ENCODE assay signal across 7 mouse cellular contexts in the genomic region with DNA sequence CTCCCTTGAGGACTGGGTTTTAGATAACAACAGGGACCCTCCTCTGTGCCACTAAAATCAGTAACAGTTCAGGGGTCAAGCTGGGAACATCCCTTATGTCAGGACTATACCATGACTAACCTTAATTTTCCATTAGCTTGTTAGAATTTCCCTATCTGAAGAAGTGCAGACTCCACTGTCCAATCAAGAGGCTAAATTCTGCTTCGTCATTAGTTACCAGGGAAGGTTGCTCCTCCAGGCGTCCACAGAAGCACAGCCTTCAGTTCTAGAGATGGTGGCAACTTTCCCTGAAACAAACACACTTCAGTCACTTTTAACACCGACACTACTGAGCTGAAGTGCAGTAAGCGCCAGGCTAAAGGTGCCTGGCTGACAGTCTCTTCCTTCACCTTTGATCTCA. TPM values are rescaled to one million over a fixed set of nuclear protein-coding genes. Genes with fewer than 3 reads are reported as not detected.
DNase-seq lines count a peak whose midpoint lies in the region; ATAC-seq lines count a peak whose summit lies in the region.

No protein-coding gene starts in this region.

- WGBS in kidney, embryonic 14.5 days, result 7% methylated on average over 4 of the region's 4 CpGs

- H3K27me3 ChIP-seq in kidney, embryonic 14.5 days (ENCODE audit: control insufficient read depth, insufficient read depth, low read length), result no peaks in the 10 kb centered on the region

- no peak overlapping the region for H3K9ac ChIP-seq in kidney, embryonic 14.5 days (ENCODE audit: low read depth, low read length)

- H3K4me2 ChIP-seq in kidney, embryonic 14.5 days (replicated peaks; ENCODE audit: low read depth, low read length), result no peak overlapping the region

- no peaks in the 10 kb centered on the region for H3K36me3 ChIP-seq in kidney, embryonic 14.5 days (ENCODE audit: control insufficient read depth, insufficient read depth, low read length)

- no peak overlapping the region for H3K4me3 ChIP-seq in kidney, embryonic 14.5 days (ENCODE audit: low read length)

- no peak overlapping the region for H3K27ac ChIP-seq in kidney, embryonic 14.5 days (ENCODE audit: low read depth, low read length)

- H3K9me3 ChIP-seq in kidney, embryonic 14.5 days (ENCODE audit: control insufficient read depth, low read length), result no peaks in the 10 kb centered on the region

- H3K4me1 ChIP-seq in kidney, embryonic 14.5 days (ENCODE audit: control insufficient read depth, insufficient read depth, low read length), result peaks cover 3% of the 10 kb centered on the region; the same call in 1 of the 2 replicates

- peak; percentile 91 for ATAC-seq in frontal cortex, adult (ENCODE audit: low TSS enrichment)
- peak; percentile 18; the same call in 1 of the 2 replicates for ATAC-seq in kidney, embryonic 14.5 days (ENCODE audit: low FRiP score, low TSS enrichment)

- DNase-seq in urinary bladder, postnatal 14 days (ENCODE audit: low spot score), result peak; percentile 65
- no peak for DNase-seq in urinary bladder, adult 2 months (ENCODE audit: low spot score)
- DNase-seq in adrenal gland, postnatal 14 days, result peak; percentile 77
- peak; percentile 84 to 89 for DNase-seq in lung, adult 18-20 months
- DNase-seq in skeletal muscle tissue, adult 2 months (ENCODE audit: low read depth, low spot score), result peak; percentile 80

RNA-seq across cellular contexts. Expression of gene H2-Eb1, which starts 0.9 kb away (rescaled TPM):
- polyA plus RNA-seq in urinary bladder, adult 2 months (2012; rRNA removed), result 248 and 252 TPM in 2 replicates
- 22.8 and 92.3 TPM in 2 replicates for total RNA-seq in adrenal gland, postnatal 14 days (2021)
- polyA plus RNA-seq in kidney, embryonic 14.5 days (2014; fragmentation: Nextera tagmentation; extraction: Ambion mirVana), result 5.9 and 7.1 TPM in 2 replicates

RNA-seq across cellular contexts. Expression of gene H2-Aa, which starts 17.1 kb away (rescaled TPM):
- polyA plus RNA-seq in urinary bladder, adult 2 months (2012; rRNA removed), result 281 and 288 TPM in 2 replicates
- 21.7 and 108 TPM in 2 replicates for total RNA-seq in adrenal gland, postnatal 14 days (2021)
- 2.7 TPM in 2 replicates for polyA plus RNA-seq in kidney, embryonic 14.5 days (2014; fragmentation: Nextera tagmentation; extraction: Ambion mirVana)

RNA-seq across cellular contexts. Expression of gene H2-Eb2, which starts 20.7 kb away (rescaled TPM):
- polyA plus RNA-seq in urinary bladder, adult 2 months (2012; rRNA removed), result 0.09 and 0.18 TPM in 2 replicates
- total RNA-seq in adrenal gland, postnatal 14 days (2021), result 1.1 TPM in 1 of 2 replicates, not detected in the other
- 0.09 TPM in 1 of 2 replicates, not detected in the other for polyA plus RNA-seq in kidney, embryonic 14.5 days (2014; fragmentation: Nextera tagmentation; extraction: Ambion mirVana)

RNA-seq across cellular contexts. Expression of gene H2-Ab1, which starts 47.3 kb away (rescaled TPM):
- polyA plus RNA-seq in urinary bladder, adult 2 months (2012; rRNA removed), result 251 and 267 TPM in 2 replicates
- total RNA-seq in adrenal gland, postnatal 14 days (2021), result 19.8 and 71.0 TPM in 2 replicates
- polyA plus RNA-seq in kidney, embryonic 14.5 days (2014; fragmentation: Nextera tagmentation; extraction: Ambion mirVana), result 21.7 and 22.9 TPM in 2 replicates

RNA-seq across cellular contexts. Expression of gene Btnl2, which starts 49.9 kb away (rescaled TPM):
- 0.28 and 0.40 TPM in 2 replicates for polyA plus RNA-seq in urinary bladder, adult 2 months (2012; rRNA removed)
- total RNA-seq in adrenal gland, postnatal 14 days (2021), result 0.26 and 0.64 TPM in 2 replicates
- 0.14 TPM in 1 of 2 replicates, not detected in the other for polyA plus RNA-seq in kidney, embryonic 14.5 days (2014; fragmentation: Nextera tagmentation; extraction: Ambion mirVana)

Comparison
In these comparisons a context has a peak if more than half of its experiments do, and no peak if none do; other contexts are left out.
1. RNA of gene H2-Eb1, which starts 0.9 kb away (polyA plus RNA-seq): 248 to 252 TPM in urinary bladder, adult 2 months; 5.9 to 7.1 TPM in kidney, embryonic 14.5 days; every median in the first group is over 10 times any median in the second.
2. RNA of gene H2-Aa, which starts 17.1 kb away (polyA plus RNA-seq): 281 to 288 TPM in urinary bladder, adult 2 months; 2.7 TPM in kidney, embryonic 14.5 days; every median in the first group is over 10 times any median in the second.